Mouse (Mus musculus) spleen, postnatal 4 days (tissue): ENCODE data around the gene Ccn6.

ENCODE experiments used
- DNase-seq, 2 experiments: peaks; one replicate each; pipeline ENCODE4 v3.0.0; 2022; ENCODE audit warnings: low spot score in 2 of 2

Ccn6 gene

GRCm38 (mm10) chr10:39161406-39161805, 2.2 kb downstream of the Ccn6 start:
- no peak for DNase-seq

- no peak for DNase-seq
Observed at GRCm38 (mm10) chr10:39158306-39158705, 5.3 kb downstream of the Ccn6 start.

- no peak for DNase-seq
Observed at GRCm38 (mm10) chr10:39157321-39157720, 6.3 kb downstream of the Ccn6 start.

DNA sequence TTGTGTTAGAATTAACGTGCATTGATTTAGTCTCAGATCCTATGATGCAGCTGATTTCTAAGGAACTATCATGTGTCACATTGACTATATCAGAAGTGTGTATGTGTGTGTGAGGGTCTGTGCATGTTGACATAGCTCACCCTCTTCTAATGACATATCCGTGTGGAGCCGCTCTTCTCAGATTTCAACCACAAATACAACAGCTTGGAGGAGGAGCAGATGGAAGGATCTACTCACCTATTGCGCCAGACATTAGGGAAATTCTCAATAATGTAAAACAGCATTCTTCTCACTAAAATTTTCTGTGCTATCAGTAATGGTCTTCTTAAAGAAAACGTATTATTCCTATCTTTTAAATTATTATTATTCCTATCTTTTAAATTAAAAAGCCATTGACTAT, 6.9 kb downstream of the Ccn6 start:
- DNase-seq, result no peak

- no peak for DNase-seq
Observed at GRCm38 (mm10) chr10:39142216-39142615, 21.4 kb downstream of the Ccn6 start.

GRCm38 (mm10) chr10:39141401-39141800, 22.2 kb downstream of the Ccn6 start:
- no peak for DNase-seq

DNA sequence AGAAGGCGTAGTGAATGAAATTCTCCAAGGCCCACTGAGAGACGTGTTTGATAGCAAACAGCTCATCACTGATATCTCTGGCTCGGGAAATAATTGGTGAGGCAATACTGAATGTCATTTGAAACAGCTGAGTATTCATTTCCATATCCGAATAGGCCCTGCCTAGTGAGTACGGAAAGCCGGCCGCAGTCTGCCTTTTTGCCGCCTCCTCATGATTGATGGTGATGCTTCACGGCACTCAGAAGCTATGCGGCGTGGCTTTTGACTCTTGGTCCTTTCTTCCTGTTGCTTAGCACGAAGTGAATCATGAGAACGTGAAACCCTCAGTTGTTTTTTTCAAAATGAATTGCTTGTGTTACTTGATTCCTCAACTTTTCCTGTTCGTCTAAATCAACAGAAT, 22.8 kb downstream of the Ccn6 start:
- DNase-seq, result no peak

DNA sequence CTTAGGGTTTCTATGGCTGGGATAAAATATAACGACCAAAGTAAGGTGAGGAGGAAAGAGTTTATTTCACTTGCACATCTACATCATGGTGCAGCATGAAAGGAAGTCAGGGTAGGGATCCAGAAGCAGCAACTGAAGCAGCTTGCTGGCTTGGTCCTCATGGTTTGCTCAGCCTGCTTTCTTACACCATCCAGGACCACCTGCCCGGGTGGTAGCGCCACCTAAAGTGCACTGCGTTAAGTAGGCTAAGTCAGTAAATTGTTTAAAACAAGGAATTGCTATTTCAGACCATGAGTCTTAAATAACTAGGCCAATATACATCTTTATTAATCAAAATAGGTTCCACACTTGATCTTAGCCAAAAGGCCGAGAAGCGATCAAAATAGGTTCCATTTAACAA, 24.8 kb downstream of the Ccn6 start:
- no peak for DNase-seq

DNA sequence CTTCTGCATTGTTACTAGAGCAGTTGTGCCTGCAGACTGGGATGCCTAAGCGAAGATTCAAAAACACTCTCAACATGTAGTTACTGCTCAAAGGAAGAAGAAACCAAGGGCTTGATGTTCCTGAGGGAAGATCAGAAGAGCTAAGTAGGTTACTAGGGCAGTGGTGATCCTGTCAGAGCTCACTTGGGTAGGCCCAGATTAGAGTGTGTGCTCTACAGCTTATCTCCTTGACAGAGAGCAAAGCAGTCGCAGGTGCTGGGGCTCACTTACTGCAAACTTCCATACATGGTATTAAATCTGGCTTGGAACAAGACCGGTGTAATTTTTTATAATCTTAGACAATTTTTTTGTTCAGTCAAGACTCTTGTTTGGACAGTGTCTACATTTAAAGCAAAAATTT, 25.8 kb downstream of the Ccn6 start:
- no peak for DNase-seq

GRCm38 (mm10) chr10:39133462-39134310, 29.9 kb downstream of the Ccn6 start, which contains the start of the genes Fam229b and Tube1:
Gene Fam229b, minus strand, starts transcription at chr10:39133914.
Gene Tube1, plus strand, starts transcription at chr10:39133976.
- DNase-seq, result peak; percentile 81 to 87

- DNase-seq, result no peak
Observed at GRCm38 (mm10) chr10:39121412-39121811, 42.2 kb downstream of the Ccn6 start.

DNA sequence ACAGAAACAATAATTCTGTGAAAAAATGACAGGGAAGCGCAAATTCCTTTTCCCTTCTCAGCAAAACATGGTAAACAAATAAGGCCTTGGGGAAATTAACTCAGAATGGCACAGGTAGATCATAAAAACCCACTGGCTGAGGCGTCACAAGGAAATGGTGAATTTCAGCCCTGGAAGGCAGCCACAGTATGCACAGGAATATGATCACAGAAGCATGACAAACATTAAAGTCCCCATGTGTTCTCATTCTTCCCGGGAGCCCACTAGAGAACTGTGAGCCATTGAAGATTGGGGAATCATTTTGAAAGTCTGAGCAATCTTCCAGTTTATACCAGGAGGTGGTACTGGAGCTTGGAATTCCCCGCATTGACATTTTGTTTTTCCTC, 54.1 kb downstream of the Ccn6 start:
- DNase-seq, result no peak

- DNase-seq, result no peak
Observed at GRCm38 (mm10) chr10:39108837-39109488, 54.6 kb downstream of the Ccn6 start.

- no peak for DNase-seq
Observed at GRCm38 (mm10) chr10:39106935-39107334, 56.7 kb downstream of the Ccn6 start.

GRCm38 (mm10) chr10:39106413-39106812, 57.2 kb downstream of the Ccn6 start:
- no peak for DNase-seq

- DNase-seq, result no peak
Observed at GRCm38 (mm10) chr10:39104803-39105449, 58.7 kb downstream of the Ccn6 start.
